Mouse (Mus musculus): ENCODE measurements around the gene Zfp663. TPM values are rescaled to one million over a fixed set of nuclear protein-coding genes. Genes with fewer than 3 reads are reported as not detected.

Gene Zfp663
- polyA plus RNA-seq, 1 experiment from 2014 or later = 0.05 TPM

DNA sequence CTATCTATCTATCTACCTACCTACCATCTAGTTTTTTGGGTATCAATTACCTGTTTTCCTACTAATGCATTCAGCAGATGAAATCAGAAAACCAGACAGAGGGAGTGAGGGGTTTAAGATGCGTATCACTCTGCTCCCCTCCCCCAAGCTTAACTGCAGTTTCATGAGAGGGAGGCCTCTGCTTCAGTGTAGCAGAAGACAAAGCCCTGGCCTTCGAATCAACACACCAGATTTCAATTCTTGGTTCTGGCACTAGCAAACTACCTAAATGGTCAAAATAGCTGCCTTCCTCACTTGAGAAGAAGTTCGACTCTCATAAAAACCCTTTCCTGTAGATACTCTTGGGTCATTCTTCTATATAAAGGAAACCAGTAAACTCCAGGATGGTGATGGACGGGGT is 18.8 kb upstream of the Zfp663 start:
- no peaks in the 10 kb centered on the region for H3K4me1 ChIP-seq (replicated peaks; ENCODE audit: control insufficient read depth, insufficient read depth)
- H3K9ac ChIP-seq (ENCODE audit: low read length) = peak overlapping the region; percentile 77
- no peaks in the 10 kb centered on the region for H3K27me3 ChIP-seq (ENCODE audit: control insufficient read depth, insufficient read depth, low read length)
- H3K4me2 ChIP-seq (replicated peaks; ENCODE audit: low read depth) = peak overlapping the region; percentile 62
- peak overlapping the region; percentile 64 for H3K4me3 ChIP-seq (ENCODE audit: low read depth, low read length)
- H3K9me3 ChIP-seq (ENCODE audit: control insufficient read depth, low read length) = no peaks in the 10 kb centered on the region
- DNase-seq (ENCODE audit: low spot score) (no peak), ATAC-seq (ENCODE audit: low FRiP score, low TSS enrichment) (no peak)
- TF ChIP-seq EP300 (optimal IDR thresholded peaks at IDR 0.05) (no peak), CTCF (IDR thresholded peaks at IDR 0.05; ENCODE audit: low read depth) (no peak)
- peaks cover 12% of the 10 kb centered on the region for H3K36me3 ChIP-seq (ENCODE audit: control insufficient read depth, insufficient read depth, low read length)
- H3K27ac ChIP-seq (replicated peaks) = peak overlapping the region; percentile 31; the same call in 1 of the 2 replicates
- WGBS = 5% methylated on average over 4 of the region's 4 CpGs

DNA sequence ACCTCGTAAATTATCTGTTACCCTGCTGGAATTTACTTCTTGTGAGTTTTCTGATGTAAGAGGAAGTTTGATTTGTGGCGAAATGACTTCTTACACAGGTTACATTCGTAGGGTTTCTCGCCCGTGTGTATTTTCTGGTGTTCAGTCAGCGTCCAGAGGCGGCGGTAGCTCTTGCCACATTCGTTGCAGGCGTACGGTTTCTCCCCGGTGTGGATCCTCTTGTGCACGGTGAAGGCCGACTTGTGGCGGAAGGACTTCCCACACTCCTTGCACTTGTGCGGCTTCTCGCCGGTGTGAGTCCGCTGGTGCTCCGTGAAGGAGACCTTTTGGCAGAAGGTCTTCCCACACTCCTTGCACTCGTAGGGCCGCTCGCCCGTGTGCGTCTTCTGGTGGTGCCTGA is 11.5 kb upstream of the Zfp663 start:
- Histone ChIP-seq H3K9ac (ENCODE audit: low read length) (no peak overlapping the region), H3K9me3 (ENCODE audit: control insufficient read depth, low read length) (0 out of 2 replicates have a peak, but pooled peaks cover 6% of the 10 kb centered on the region), H3K4me3 (ENCODE audit: low read depth, low read length) (no peak overlapping the region), H3K27me3 (ENCODE audit: control insufficient read depth, insufficient read depth, low read length) (no peaks in the 10 kb centered on the region), H3K4me1 (replicated peaks; ENCODE audit: control insufficient read depth, insufficient read depth) (no peaks in the 10 kb centered on the region), H3K27ac (replicated peaks) (no peak overlapping the region), H3K36me3 (ENCODE audit: control insufficient read depth, insufficient read depth, low read length) (peaks cover 42% of the 10 kb centered on the region), H3K4me2 (replicated peaks; ENCODE audit: low read depth) (no peak overlapping the region)
- TF ChIP-seq EP300 (optimal IDR thresholded peaks at IDR 0.05) = no peak
- no peak for TF ChIP-seq CTCF (IDR thresholded peaks at IDR 0.05; ENCODE audit: low read depth)
- DNase-seq (ENCODE audit: low spot score) (no peak), ATAC-seq (ENCODE audit: low FRiP score, low TSS enrichment) (no peak)
- WGBS = 96% methylated on average over 25 of the region's 25 CpGs

DNA sequence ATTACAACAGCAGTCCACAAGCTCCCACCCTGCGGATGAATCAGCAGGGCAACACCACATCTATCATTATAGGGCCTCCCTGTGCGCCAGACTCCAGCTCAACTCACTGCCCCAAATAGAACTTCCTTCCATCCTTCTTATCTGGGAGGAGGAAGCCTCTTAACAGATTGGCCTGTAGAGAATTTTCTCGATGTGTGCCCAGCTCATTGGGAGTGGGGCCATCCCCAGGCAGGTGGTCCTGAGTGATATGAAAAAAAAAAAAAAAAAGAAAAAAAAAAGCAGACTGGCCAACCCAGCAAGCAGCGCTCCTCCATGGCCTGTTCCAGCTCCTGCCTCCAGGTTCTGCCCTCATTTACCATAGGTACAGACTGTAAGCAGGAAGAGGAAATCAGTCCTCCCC is 7.5 kb upstream of the Zfp663 start:
- no peak overlapping the region for H3K27ac ChIP-seq (replicated peaks)
- H3K9ac ChIP-seq (ENCODE audit: low read length) = no peak overlapping the region
- WGBS = 71% methylated on average over 4 of the region's 4 CpGs
- ATAC-seq (ENCODE audit: low FRiP score, low TSS enrichment) = no peak
- H3K4me3 ChIP-seq (ENCODE audit: low read depth, low read length) = no peak overlapping the region
- H3K36me3 ChIP-seq (ENCODE audit: control insufficient read depth, insufficient read depth, low read length) = peaks cover 20% of the 10 kb centered on the region
- 0 out of 2 replicates have a peak, but pooled peaks cover 2% of the 10 kb centered on the region for H3K9me3 ChIP-seq (ENCODE audit: control insufficient read depth, low read length)
- H3K4me2 ChIP-seq (replicated peaks; ENCODE audit: low read depth) = no peak overlapping the region
- H3K4me1 ChIP-seq (replicated peaks; ENCODE audit: control insufficient read depth, insufficient read depth) = no peaks in the 10 kb centered on the region
- H3K27me3 ChIP-seq (ENCODE audit: control insufficient read depth, insufficient read depth, low read length) = no peaks in the 10 kb centered on the region
- TF ChIP-seq CTCF (IDR thresholded peaks at IDR 0.05; ENCODE audit: low read depth) = no peak
- TF ChIP-seq EP300 (optimal IDR thresholded peaks at IDR 0.05) = no peak
- DNase-seq (ENCODE audit: low spot score) = no peak

- 86% methylated on average over 5 of the region's 5 CpGs for WGBS
- ATAC-seq (ENCODE audit: low FRiP score, low TSS enrichment) = no peak
- no peak for TF ChIP-seq EP300 (optimal IDR thresholded peaks at IDR 0.05)
- TF ChIP-seq CTCF (IDR thresholded peaks at IDR 0.05; ENCODE audit: low read depth) = no peak
- no peaks in the 10 kb centered on the region for H3K9me3 ChIP-seq (ENCODE audit: control insufficient read depth, low read length)
- H3K4me1 ChIP-seq (replicated peaks; ENCODE audit: control insufficient read depth, insufficient read depth) = no peaks in the 10 kb centered on the region
- no peak overlapping the region for H3K4me3 ChIP-seq (ENCODE audit: low read depth, low read length)
- H3K27me3 ChIP-seq (ENCODE audit: control insufficient read depth, insufficient read depth, low read length) = no peaks in the 10 kb centered on the region
- no peak overlapping the region for H3K9ac ChIP-seq (ENCODE audit: low read length)
- H3K27ac ChIP-seq (replicated peaks) = no peak overlapping the region
- no peak for DNase-seq (ENCODE audit: low spot score)
- peaks cover 15% of the 10 kb centered on the region for H3K36me3 ChIP-seq (ENCODE audit: control insufficient read depth, insufficient read depth, low read length)
- H3K4me2 ChIP-seq (replicated peaks; ENCODE audit: low read depth) = no peak overlapping the region
These were observed 6.9 kb upstream of the Zfp663 start for GRCm38 (mm10) chr2:165375478-165375877.

- ATAC-seq (ENCODE audit: low FRiP score, low TSS enrichment) (no peak), DNase-seq (ENCODE audit: low spot score) (no peak)
- Histone ChIP-seq H3K4me1 (replicated peaks; ENCODE audit: control insufficient read depth, insufficient read depth) (no peaks in the 10 kb centered on the region), H3K27me3 (ENCODE audit: control insufficient read depth, insufficient read depth, low read length) (no peaks in the 10 kb centered on the region), H3K9ac (ENCODE audit: low read length) (no peak overlapping the region), H3K27ac (replicated peaks) (no peak overlapping the region), H3K9me3 (ENCODE audit: control insufficient read depth, low read length) (no peaks in the 10 kb centered on the region), H3K4me2 (replicated peaks; ENCODE audit: low read depth) (no peak overlapping the region), H3K36me3 (ENCODE audit: control insufficient read depth, insufficient read depth, low read length) (no peaks in the 10 kb centered on the region), H3K4me3 (ENCODE audit: low read depth, low read length) (no peak overlapping the region)
- WGBS = 15% methylated on average over 3 of the region's 3 CpGs
- TF ChIP-seq EP300 (optimal IDR thresholded peaks at IDR 0.05) = no peak
- TF ChIP-seq CTCF (IDR thresholded peaks at IDR 0.05; ENCODE audit: low read depth) = no peak
These were observed 2.5 kb upstream of the Zfp663 start for GRCm38 (mm10) chr2:165371066-165371465.

DNA sequence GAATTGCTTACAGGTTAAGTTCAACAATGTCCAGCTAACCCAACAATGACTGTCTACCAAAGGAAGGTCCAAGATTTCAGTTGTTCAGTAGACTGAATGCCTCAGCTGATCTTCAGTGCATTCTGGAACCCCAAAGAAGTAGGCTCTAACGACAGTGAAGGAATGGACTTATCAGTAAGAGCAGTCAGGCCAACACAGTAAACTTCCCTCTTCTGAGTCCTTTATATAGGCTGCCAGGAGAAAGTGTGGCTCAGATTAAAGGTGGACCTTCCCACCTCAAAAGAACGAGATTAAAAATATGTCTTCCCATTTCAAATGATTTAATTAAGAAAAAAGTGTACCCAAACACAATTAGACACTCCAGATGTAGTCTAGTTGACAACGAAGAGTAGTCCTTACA is 1.8 kb upstream of the Zfp663 start:
- Histone ChIP-seq H3K4me3 (ENCODE audit: low read depth, low read length) (no peak overlapping the region), H3K4me2 (replicated peaks; ENCODE audit: low read depth) (no peak overlapping the region), H3K27me3 (ENCODE audit: control insufficient read depth, insufficient read depth, low read length) (no peaks in the 10 kb centered on the region), H3K9me3 (ENCODE audit: control insufficient read depth, low read length) (no peaks in the 10 kb centered on the region), H3K9ac (ENCODE audit: low read length) (no peak overlapping the region), H3K4me1 (replicated peaks; ENCODE audit: control insufficient read depth, insufficient read depth) (no peaks in the 10 kb centered on the region), H3K27ac (replicated peaks) (no peak overlapping the region), H3K36me3 (ENCODE audit: control insufficient read depth, insufficient read depth, low read length) (no peaks in the 10 kb centered on the region)
- 75% methylated on average over 3 of the region's 3 CpGs for WGBS
- ATAC-seq (ENCODE audit: low FRiP score, low TSS enrichment) (no peak), DNase-seq (ENCODE audit: low spot score) (no peak)
- TF ChIP-seq CTCF (IDR thresholded peaks at IDR 0.05; ENCODE audit: low read depth) = no peak
- no peak for TF ChIP-seq EP300 (optimal IDR thresholded peaks at IDR 0.05)
